Mouse (Mus musculus) CD4-positive naive resting alpha-beta T cell, adult 76 days (primary cell): ENCODE results near the gene Dnaaf5. TPM values are rescaled to one million over a fixed set of nuclear protein-coding genes. Genes with fewer than 3 reads are reported as not detected.

Source experiments
- total RNA-seq: library from RNA; stranded (reverse); gene quantifications from one replicate; pipeline ENCODE4 v1.2.4, GENCODE M21; 2023

The Dnaaf5 gene
- 16.7 TPM for total RNA-seq

GRCm38 (mm10) chr5:139149681-139150602 is at the start of gene Dnaaf5, which contains the start of gene Prkar1b:
Gene Dnaaf5 (plus strand): TSS chr5:139150223.
Gene Prkar1b (minus strand): TSS chr5:139150001.

GRCm38 (mm10) chr5:139199995-139200769 is 50.2 kb downstream of the Dnaaf5 start, which contains the start of gene Sun1:
Gene Sun1 (plus strand): TSS chr5:139200637.

Other genes with a start within 250 kb of the Dnaaf5 start
- not detected for gene Pdgfa, start 152.9 kb upstream of the Dnaaf5 start, total RNA-seq
- 1.5 TPM for gene Prkar1b, start 222 bp upstream of the Dnaaf5 start, total RNA-seq
- gene Sun1, start 50.4 kb downstream of the Dnaaf5 start, total RNA-seq, result 68.0 TPM
- gene Get4, start 102.1 kb downstream of the Dnaaf5 start, total RNA-seq, result 46.6 TPM
- gene Adap1, start 175.4 kb downstream of the Dnaaf5 start, total RNA-seq, result 3.9 TPM
- gene Cox19, start 201.2 kb downstream of the Dnaaf5 start, total RNA-seq, result 21.9 TPM
- not detected for gene Cyp2w1, start 202.4 kb downstream of the Dnaaf5 start, total RNA-seq
- 20.5 TPM for gene Gpr146, start 227.5 kb downstream of the Dnaaf5 start, total RNA-seq